Mouse (Mus musculus) MEL (cell line): ENCODE measurements around the gene Dnaja2.
A peak's percentile ranks its signal among the peaks of the same experiment; 100 is the strongest.

Source experiments
- CHD2 ChIP-seq: IDR thresholded peaks from 2 replicates; pipeline ENCODE4 v1.6.1; 2011; ENCODE audit warnings: low read length, improper control_type of control experiment
- CTCF ChIP-seq, 3 experiments: IDR thresholded peaks in 2 of 3; conservative IDR thresholded peaks in 1 of 3; 2 replicates each; pipeline ENCODE4 v1.5.1; 2011 to 2012; ENCODE audit warnings: low read length in 3 of 3, low read depth in 2 of 3, mild to moderate bottlenecking in 2 of 3, improper control_type of control experiment in 1 of 3, inconsistent platforms in 1 of 3, mixed read lengths in 1 of 3, moderate library complexity in 1 of 3; ENCODE audit not compliant: control insufficient read depth in 1 of 3, insufficient read depth in 1 of 3, poor library complexity in 1 of 3, severe bottlenecking in 1 of 3
- EP300 ChIP-seq, 2 experiments: IDR thresholded peaks; 2 replicates each; pipeline ENCODE4 v1.6.1; 2011; ENCODE audit warnings: improper control_type of control experiment in 2 of 2, low read length in 2 of 2, low read depth in 1 of 2, mild to moderate bottlenecking in 1 of 2
- MAFK ChIP-seq: IDR thresholded peaks from 2 replicates; pipeline ENCODE4 v1.6.1; 2011; ENCODE audit warnings: low read depth, mild to moderate bottlenecking, low read length, improper control_type of control experiment, borderline replicate concordance
- MAZ ChIP-seq: IDR thresholded peaks from 2 replicates; pipeline ENCODE4 v1.6.1; 2012; ENCODE audit warnings: low read depth, mild to moderate bottlenecking, inconsistent platforms, low read length, improper control_type of control experiment
- POLR2A ChIP-seq, 2 experiments: IDR thresholded peaks; 2 replicates each; pipeline ENCODE4 v1.6.1; 2011 to 2012; ENCODE audit warnings: low read length in 2 of 2, mild to moderate bottlenecking in 2 of 2, control low read depth in 1 of 2, improper control_type of control experiment in 1 of 2, low read depth in 1 of 2, moderate library complexity in 1 of 2; ENCODE audit not compliant: control insufficient read depth in 1 of 2, insufficient read depth in 1 of 2, poor library complexity in 1 of 2
- SMC3 ChIP-seq: IDR thresholded peaks from 2 replicates; pipeline ENCODE4 v1.6.1; 2011; ENCODE audit warnings: low read depth, low read length, improper control_type of control experiment
- UBTF ChIP-seq: IDR thresholded peaks from 2 replicates; pipeline ENCODE4 v1.6.1; 2012; ENCODE audit warnings: low read depth, mild to moderate bottlenecking, inconsistent platforms, low read length, improper control_type of control experiment, moderate library complexity, borderline replicate concordance; ENCODE audit not compliant: insufficient read depth

DNA sequence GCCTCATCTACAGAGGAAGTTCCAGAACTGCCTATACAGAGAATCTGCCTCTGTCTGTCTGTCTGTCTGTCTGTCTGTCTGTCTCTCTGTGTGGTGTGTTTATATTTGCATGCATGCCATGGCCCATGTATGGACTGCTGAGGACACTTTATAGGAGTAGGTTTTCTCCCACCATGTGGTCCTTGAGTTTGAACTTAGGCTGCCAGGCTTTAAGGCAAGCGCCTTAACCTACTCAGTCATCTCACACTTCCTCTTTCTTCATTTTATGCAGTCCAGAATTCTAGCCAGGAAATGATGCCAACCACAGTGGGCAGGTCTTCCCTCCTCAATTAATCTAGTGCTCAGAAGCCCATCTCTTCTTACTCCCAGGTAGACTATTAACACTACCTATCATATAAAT, 4.1 kb upstream of the Dnaja2 start:
- TF ChIP-seq SMC3 (no peak), CTCF (IDR thresholded peaks at IDR 0.05 in 2 of 3, conservative IDR thresholded peaks at IDR 0.05 in 1 of 3; ENCODE audit: control insufficient read depth in 1 of 3, insufficient read depth in 1 of 3, low read depth in 2 of 3, low read length in 3 of 3, poor library complexity in 1 of 3, severe bottlenecking in 1 of 3) (no peak), POLR2A (IDR thresholded peaks at IDR 0.05; ENCODE audit: control insufficient read depth in 1 of 2, insufficient read depth in 1 of 2, low read depth in 1 of 2, low read length in 2 of 2, poor library complexity in 1 of 2) (peak in 1 of 2 experiments; percentile 29; a peak in 1 of 4 replicates), CHD2 (no peak), EP300 (IDR thresholded peaks at IDR 0.05; ENCODE audit: low read depth in 1 of 2, low read length in 2 of 2) (peak in 1 of 2 experiments; percentile 64; a peak in 1 of 4 replicates), MAZ (no peak), MAFK (no peak), UBTF (no peak)
